Mouse (Mus musculus): ENCODE data around the gene Cyp3a13. TPM values are rescaled to one million over a fixed set of nuclear protein-coding genes. Genes with fewer than 3 reads are reported as not detected.
"Not testable (repeated sequence)": the region's sequence is repeated elsewhere in the genome, so short reads cannot be mapped to it uniquely, and the experiment has no call there.

The Cyp3a13 gene
- polyA plus RNA-seq, 1 experiment from 2014 or later = not detected

DNA sequence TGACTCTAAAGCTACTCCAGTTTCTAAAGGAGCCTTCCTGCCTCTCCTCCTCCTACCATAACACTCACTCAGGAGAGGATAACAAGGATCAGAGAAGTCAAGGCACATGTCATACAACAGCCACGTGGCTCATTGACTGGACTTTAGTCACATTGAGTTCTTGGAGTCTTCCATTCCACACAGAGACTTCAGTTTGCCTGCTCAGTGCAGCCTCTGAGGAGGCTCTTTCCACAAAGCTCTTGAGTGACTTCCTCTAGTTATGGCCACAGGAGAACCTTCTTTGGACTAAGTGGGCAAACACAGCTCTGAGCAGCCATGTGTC is 49.1 kb downstream of the Cyp3a13 start:
- H3K9me3 ChIP-seq (replicated peaks); H3K36me3 ChIP-seq; H3K4me1 ChIP-seq (replicated peaks); H3K27me3 ChIP-seq; H3K9ac ChIP-seq; H3K4me3 ChIP-seq; H3K4me2 ChIP-seq; ATAC-seq (replicated peaks; ENCODE audit: insufficient number of reproducible peaks, insufficient read depth, low FRiP score, low read depth); H3K27ac ChIP-seq: not testable (repeated sequence)
- 27% methylated on average over 1 of the region's 1 CpGs for WGBS

DNA sequence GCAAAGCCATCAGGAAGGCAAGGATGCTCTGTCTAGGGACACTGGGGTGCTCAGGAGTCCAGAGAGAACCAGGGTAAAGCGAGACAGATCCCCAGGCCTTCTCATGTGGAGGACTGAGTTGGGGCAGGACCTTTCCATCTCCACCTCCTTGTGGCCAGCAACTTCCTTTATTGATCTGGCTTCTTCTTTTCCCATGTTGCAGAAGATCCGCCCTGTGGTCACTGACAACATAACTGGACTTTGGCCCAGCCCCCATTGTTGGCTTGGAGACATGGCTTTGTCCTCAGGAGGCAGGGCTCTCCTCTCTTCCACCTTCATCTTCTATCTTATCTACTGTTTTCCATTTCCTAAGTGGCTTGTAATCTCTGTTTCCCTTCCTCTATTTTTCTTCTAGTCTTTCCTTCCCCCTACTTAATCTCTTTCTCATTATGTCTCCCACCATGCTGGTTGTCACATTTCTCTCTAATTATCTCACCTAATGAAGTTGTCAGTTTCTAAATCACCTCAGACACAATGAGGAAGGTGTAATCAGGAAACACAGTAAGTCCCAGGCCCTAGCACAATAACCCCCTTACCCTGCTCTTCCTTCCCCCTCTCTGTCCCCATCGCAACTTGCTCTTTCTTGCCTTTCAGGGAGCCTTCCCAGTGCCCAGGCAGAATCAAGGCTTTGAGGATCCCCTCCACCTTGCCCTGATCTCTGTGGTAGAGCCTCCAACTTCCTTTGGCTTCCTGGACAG is 49.6 kb downstream of the Cyp3a13 start, which contains the start of gene Pilrb2:
TSS of gene Pilrb2 (minus strand) at position 172 of the 737 bp plus-strand sequence.
- H3K27me3 ChIP-seq; H3K4me3 ChIP-seq; H3K4me2 ChIP-seq; H3K9me3 ChIP-seq (replicated peaks); H3K27ac ChIP-seq; H3K36me3 ChIP-seq; H3K9ac ChIP-seq; H3K4me1 ChIP-seq (replicated peaks); ATAC-seq (replicated peaks; ENCODE audit: insufficient number of reproducible peaks, insufficient read depth, low FRiP score, low read depth): not testable (repeated sequence)
- 61% methylated on average over 3 of the region's 3 CpGs for WGBS

DNA sequence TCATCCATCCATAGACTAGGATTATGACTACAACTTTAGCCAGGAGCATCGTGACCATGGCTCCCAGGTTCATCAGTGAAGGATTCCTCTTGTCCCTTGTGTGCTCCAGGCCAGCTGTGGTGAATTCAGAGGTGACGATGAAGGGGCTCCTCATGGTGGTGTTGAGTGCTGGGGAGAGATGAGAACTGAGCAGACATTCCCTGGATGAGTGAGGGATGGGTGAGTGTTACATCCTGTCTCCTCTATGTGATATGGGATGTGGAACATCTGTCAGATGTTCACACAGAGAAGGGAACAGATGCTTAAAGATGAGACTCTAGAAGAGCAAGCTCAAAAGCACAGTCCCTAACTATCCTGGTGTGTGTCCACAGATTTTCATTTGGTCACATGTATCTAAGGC is 52.8 kb downstream of the Cyp3a13 start:
- not testable (repeated sequence) for H3K4me1 ChIP-seq (replicated peaks); H3K4me2 ChIP-seq; H3K36me3 ChIP-seq; H3K4me3 ChIP-seq; H3K9me3 ChIP-seq (replicated peaks); ATAC-seq (replicated peaks; ENCODE audit: insufficient number of reproducible peaks, insufficient read depth, low FRiP score, low read depth); H3K9ac ChIP-seq; H3K27ac ChIP-seq; H3K27me3 ChIP-seq
- 53% methylated on average over 2 of the region's 2 CpGs for WGBS

DNA sequence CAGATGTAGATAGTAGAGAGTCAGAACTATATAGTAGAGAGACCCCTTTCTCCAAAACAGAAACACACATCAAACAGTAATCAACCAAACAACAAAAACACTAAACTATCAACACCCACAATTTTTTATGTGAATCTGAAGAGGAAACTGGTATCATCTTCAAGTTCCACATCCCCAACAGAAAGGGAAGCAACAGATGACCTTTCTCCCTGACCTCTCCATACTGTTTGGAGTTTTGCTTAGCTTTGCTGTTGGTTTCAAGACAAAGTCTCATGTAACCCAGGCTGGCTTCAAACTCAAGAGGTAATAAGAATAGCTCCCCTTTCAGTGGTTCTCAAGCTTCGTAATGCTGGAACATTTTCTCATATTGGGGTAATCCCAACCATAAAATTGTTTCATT is 57.4 kb downstream of the Cyp3a13 start:
- 94% methylated on average over 1 of the region's 1 CpGs for WGBS
- not testable (repeated sequence) for H3K4me1 ChIP-seq (replicated peaks); ATAC-seq (replicated peaks; ENCODE audit: insufficient number of reproducible peaks, insufficient read depth, low FRiP score, low read depth); H3K27ac ChIP-seq; H3K4me3 ChIP-seq; H3K27me3 ChIP-seq; H3K36me3 ChIP-seq; H3K9ac ChIP-seq; H3K4me2 ChIP-seq; H3K9me3 ChIP-seq (replicated peaks)

DNA sequence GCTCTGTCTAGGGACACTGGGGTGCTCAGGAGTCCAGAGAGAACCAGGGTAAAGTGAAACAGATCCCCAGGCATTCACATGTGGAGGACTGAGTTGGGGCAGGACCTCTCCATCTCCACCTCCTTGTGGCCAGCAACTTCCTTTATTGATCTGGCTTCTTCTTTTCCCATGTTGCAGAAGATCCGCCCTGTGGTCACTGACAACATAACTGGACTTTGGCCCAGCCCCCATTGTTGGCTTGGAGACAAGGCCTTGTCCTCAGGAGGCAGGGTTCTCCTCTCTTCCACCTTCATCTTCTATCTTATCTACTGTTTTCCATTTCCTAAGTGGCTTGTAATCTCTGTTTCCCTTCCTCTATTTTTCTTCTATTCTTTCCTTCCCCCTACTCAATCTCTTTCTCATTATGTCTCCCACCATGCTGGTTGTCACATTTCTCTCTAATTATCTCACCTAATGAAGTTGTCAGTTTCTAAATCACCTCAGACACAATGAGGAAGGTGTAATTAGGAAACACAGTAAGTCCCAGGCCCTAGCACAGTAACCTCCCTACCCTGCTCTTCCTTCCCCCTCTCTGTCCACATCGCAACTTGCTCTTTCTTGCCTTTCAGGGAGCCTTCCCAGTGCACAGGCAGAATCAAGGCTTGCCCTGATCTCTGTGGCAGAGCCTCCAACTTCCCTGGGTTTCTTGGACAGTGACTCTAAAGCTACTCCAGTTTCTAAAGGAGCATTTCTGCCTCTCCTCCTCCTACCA is 63.3 kb downstream of the Cyp3a13 start, which contains the start of gene Pilrb1:
TSS of gene Pilrb1 (minus strand) at position 147 of the 751 bp plus-strand sequence.
- not testable (repeated sequence) for H3K36me3 ChIP-seq; H3K27me3 ChIP-seq; ATAC-seq (replicated peaks; ENCODE audit: insufficient number of reproducible peaks, insufficient read depth, low FRiP score, low read depth); H3K27ac ChIP-seq; H3K4me2 ChIP-seq; H3K9ac ChIP-seq; H3K9me3 ChIP-seq (replicated peaks); H3K4me1 ChIP-seq (replicated peaks); H3K4me3 ChIP-seq
- WGBS = 58% methylated on average over 2 of the region's 2 CpGs

DNA sequence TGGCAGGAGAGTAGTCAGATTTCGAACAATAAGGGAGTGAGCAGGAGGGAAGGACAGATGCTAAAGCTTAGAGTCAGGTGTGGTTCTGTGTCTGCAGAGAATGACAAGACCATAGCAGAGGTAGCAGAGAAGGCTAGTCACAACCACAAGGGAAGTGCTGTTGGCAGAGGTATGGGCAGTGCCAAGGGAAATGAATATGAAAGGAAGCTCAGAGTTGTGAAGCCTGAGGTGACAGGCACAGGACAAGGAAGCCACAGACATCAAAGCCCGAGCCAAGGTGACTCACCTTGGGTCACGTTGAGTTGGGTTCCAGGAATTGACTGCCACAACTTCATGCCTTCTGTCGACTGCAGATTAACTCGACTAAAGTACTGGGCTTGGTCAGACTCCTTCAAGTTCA is 64.5 kb downstream of the Cyp3a13 start:
- not testable (repeated sequence) for H3K9me3 ChIP-seq (replicated peaks); H3K27ac ChIP-seq; H3K4me3 ChIP-seq; ATAC-seq (replicated peaks; ENCODE audit: insufficient number of reproducible peaks, insufficient read depth, low FRiP score, low read depth); H3K4me1 ChIP-seq (replicated peaks); H3K4me2 ChIP-seq; H3K27me3 ChIP-seq; H3K9ac ChIP-seq; H3K36me3 ChIP-seq
- WGBS = 63% methylated on average over 5 of the region's 5 CpGs

DNA sequence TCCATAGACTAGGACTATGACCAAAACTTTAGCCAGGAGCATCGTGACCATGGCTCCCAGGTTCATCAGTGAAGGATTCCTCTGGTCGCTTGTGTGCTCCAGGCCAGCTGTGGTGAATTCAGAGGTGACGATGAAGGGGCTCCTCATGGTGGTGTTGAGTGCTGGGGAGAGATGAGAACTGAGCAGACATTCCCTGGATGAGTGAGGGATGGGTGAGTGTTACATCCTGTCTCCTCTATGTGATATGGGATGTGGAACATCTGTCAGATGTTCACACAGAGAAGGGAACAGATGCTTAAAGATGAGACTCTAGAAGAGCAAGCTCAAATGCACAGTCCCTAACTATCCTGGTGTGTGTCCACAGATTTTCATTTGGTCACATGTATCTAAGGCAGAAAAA is 66.5 kb downstream of the Cyp3a13 start:
- not testable (repeated sequence) for H3K4me1 ChIP-seq (replicated peaks); H3K36me3 ChIP-seq; ATAC-seq (replicated peaks; ENCODE audit: insufficient number of reproducible peaks, insufficient read depth, low FRiP score, low read depth); H3K27ac ChIP-seq; H3K9ac ChIP-seq; H3K27me3 ChIP-seq; H3K4me2 ChIP-seq; H3K4me3 ChIP-seq; H3K9me3 ChIP-seq (replicated peaks)
- 63% methylated on average over 3 of the region's 3 CpGs for WGBS

DNA sequence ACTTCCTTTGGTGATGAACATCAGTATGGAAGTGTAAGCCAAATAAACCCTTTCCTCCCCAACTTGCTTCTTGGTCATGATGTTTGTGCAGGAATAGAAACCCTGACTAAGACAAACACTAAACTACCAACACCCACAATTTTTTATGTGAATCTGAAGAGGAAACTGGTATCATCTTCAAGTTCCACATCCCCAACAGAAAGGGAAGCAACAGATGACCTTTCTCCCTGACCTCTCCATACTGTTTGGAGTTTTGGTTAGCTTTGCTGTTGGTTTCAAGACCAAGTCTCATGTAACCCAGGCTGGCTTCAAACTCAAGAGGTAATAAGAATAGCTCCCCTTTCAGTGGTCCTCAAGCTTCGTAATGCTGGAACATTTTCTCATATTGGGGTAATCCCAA is 71.1 kb downstream of the Cyp3a13 start:
- not testable (repeated sequence) for H3K4me1 ChIP-seq (replicated peaks); H3K4me2 ChIP-seq; H3K27ac ChIP-seq; H3K9ac ChIP-seq; H3K4me3 ChIP-seq; H3K9me3 ChIP-seq (replicated peaks); H3K36me3 ChIP-seq; ATAC-seq (replicated peaks; ENCODE audit: insufficient number of reproducible peaks, insufficient read depth, low FRiP score, low read depth); H3K27me3 ChIP-seq
- 69% methylated on average over 1 of the region's 1 CpGs for whole genome bisulfite sequencing

Other genes with a start within 250 kb of the Cyp3a13 start
- gene Agfg2, start 236.9 kb downstream of the Cyp3a13 start, polyA plus RNA-seq (2015; fragmentation: Nextera tagmentation; extraction: Ambion mirVana) = 19.3 and 21.7 TPM in 2 replicates
- gene Nyap1, start 180.0 kb downstream of the Cyp3a13 start, polyA plus RNA-seq (2015; fragmentation: Nextera tagmentation; extraction: Ambion mirVana) = 1.2 and 1.6 TPM in 2 replicates
- 130 and 164 TPM in 2 replicates for gene Tsc22d4, start 175.9 kb downstream of the Cyp3a13 start, polyA plus RNA-seq (2015; fragmentation: Nextera tagmentation; extraction: Ambion mirVana)
- 21.1 and 25.5 TPM in 2 replicates for gene Ppp1r35, start 142.8 kb downstream of the Cyp3a13 start, polyA plus RNA-seq (2015; fragmentation: Nextera tagmentation; extraction: Ambion mirVana)
- 5.3 and 7.6 TPM in 2 replicates for gene Mepce, start 134.0 kb downstream of the Cyp3a13 start, polyA plus RNA-seq (2015; fragmentation: Nextera tagmentation; extraction: Ambion mirVana)
- 7.8 and 11.4 TPM in 2 replicates for gene Zcwpw1, start 133.8 kb downstream of the Cyp3a13 start, polyA plus RNA-seq (2015; fragmentation: Nextera tagmentation; extraction: Ambion mirVana)
- 1.8 and 2.2 TPM in 2 replicates for gene Pilra, start 85.3 kb downstream of the Cyp3a13 start, polyA plus RNA-seq (2015; fragmentation: Nextera tagmentation; extraction: Ambion mirVana)
- 0.58 and 0.61 TPM in 2 replicates for gene Pilrb1, start 63.5 kb downstream of the Cyp3a13 start, polyA plus RNA-seq (2015; fragmentation: Nextera tagmentation; extraction: Ambion mirVana)
- gene Pilrb2, start 49.8 kb downstream of the Cyp3a13 start, polyA plus RNA-seq (2015; fragmentation: Nextera tagmentation; extraction: Ambion mirVana) = 1.5 and 3.4 TPM in 2 replicates
- 0.08 TPM in 1 of 2 replicates, not detected in the other for gene Gjc3, start 41.5 kb upstream of the Cyp3a13 start, polyA plus RNA-seq (2015; fragmentation: Nextera tagmentation; extraction: Ambion mirVana)
- 0.13 TPM in 1 of 2 replicates, not detected in the other for gene Azgp1, start 59.9 kb upstream of the Cyp3a13 start, polyA plus RNA-seq (2015; fragmentation: Nextera tagmentation; extraction: Ambion mirVana)
- not detected in 2 replicates for gene Smok3a, start 99.6 kb upstream of the Cyp3a13 start, polyA plus RNA-seq (2015; fragmentation: Nextera tagmentation; extraction: Ambion mirVana)
- not detected in 2 replicates for gene Smok3b, start 99.8 kb upstream of the Cyp3a13 start, polyA plus RNA-seq (2015; fragmentation: Nextera tagmentation; extraction: Ambion mirVana)
- not detected in 2 replicates for gene Smok3c, start 131.6 kb upstream of the Cyp3a13 start, polyA plus RNA-seq (2015; fragmentation: Nextera tagmentation; extraction: Ambion mirVana)
- gene Zkscan1, start 163.5 kb upstream of the Cyp3a13 start, polyA plus RNA-seq (2015; fragmentation: Nextera tagmentation; extraction: Ambion mirVana) = 8.4 and 10.2 TPM in 2 replicates
- gene Zscan21, start 195.3 kb upstream of the Cyp3a13 start, polyA plus RNA-seq (2015; fragmentation: Nextera tagmentation; extraction: Ambion mirVana) = 31.2 and 45.8 TPM in 2 replicates
- gene Zfp113, start 234.1 kb upstream of the Cyp3a13 start, polyA plus RNA-seq (2015; fragmentation: Nextera tagmentation; extraction: Ambion mirVana) = 10.5 and 14.3 TPM in 2 replicates
- gene Cops6, start 239.5 kb upstream of the Cyp3a13 start, polyA plus RNA-seq (2015; fragmentation: Nextera tagmentation; extraction: Ambion mirVana) = 231 and 274 TPM in 2 replicates